In genomic region chr15:102014848-102015247, GRCm38 (mm10) we compare ENCODE assay signal across 21 mouse cellular contexts. TPM values are rescaled to one million over a fixed set of nuclear protein-coding genes. Genes with fewer than 3 reads are reported as not detected.
"Had no signal": no experiment of that assay in that cellular context is flagged by ENCODE, and none has a peak within 500 bp of the region (broad histone marks: within the 10 kb centered on the region; RNA-seq: fewer than 3 reads in every experiment).

No protein-coding gene starts in this region.

- DNase-seq: kidney, adult 11 months; kidney, adult 8-10 months; kidney, postnatal 14 days; layer of hippocampus, postnatal 36 days; lung, adult 18-20 months; lung, postnatal 10 days; lung, postnatal 36 days; right cerebral cortex, adult 18-20 months; right cerebral cortex, postnatal 25 days; thymus, postnatal 25 days had no signal

- ATAC-seq: midbrain, embryonic 13.5 days; midbrain, embryonic 16.5 days had no signal

- H3K9me3 ChIP-seq: kidney, embryonic 15.5 days; liver, embryonic 15.5 days; lung, embryonic 15.5 days; midbrain, embryonic 10.5 days; midbrain, embryonic 13.5 days had no signal

- H3K36me3 ChIP-seq: kidney, embryonic 15.5 days; liver, embryonic 15.5 days; lung, embryonic 15.5 days; midbrain, embryonic 10.5 days; midbrain, embryonic 13.5 days had no signal

- H3K4me3 ChIP-seq: kidney, embryonic 15.5 days; left cerebral cortex, adult 2 months; liver, embryonic 15.5 days; lung, embryonic 15.5 days; megakaryocyte, embryonic 14.5 days; midbrain, embryonic 10.5 days; midbrain, embryonic 13.5 days had no signal

- H3K9ac ChIP-seq: kidney, embryonic 15.5 days; liver, embryonic 15.5 days; lung, embryonic 15.5 days; midbrain, embryonic 13.5 days had no signal

- H3K4me2 ChIP-seq: kidney, embryonic 15.5 days; liver, embryonic 11.5 days; liver, embryonic 15.5 days; lung, embryonic 15.5 days; midbrain, embryonic 13.5 days had no signal

- H3K27ac ChIP-seq: left cerebral cortex, adult 2 months; liver, embryonic 15.5 days; midbrain, embryonic 10.5 days; midbrain, embryonic 13.5 days had no signal

- H3K27me3 ChIP-seq: kidney, embryonic 15.5 days; liver, embryonic 15.5 days; lung, embryonic 15.5 days had no signal

RNA-seq across cellular contexts. Expression of gene Krt8, which starts 10.6 kb away (rescaled TPM):
- total RNA-seq: left cerebral cortex, postnatal 10 days; left cerebral cortex, postnatal 36 days had no signal
